In the genomic region with DNA sequence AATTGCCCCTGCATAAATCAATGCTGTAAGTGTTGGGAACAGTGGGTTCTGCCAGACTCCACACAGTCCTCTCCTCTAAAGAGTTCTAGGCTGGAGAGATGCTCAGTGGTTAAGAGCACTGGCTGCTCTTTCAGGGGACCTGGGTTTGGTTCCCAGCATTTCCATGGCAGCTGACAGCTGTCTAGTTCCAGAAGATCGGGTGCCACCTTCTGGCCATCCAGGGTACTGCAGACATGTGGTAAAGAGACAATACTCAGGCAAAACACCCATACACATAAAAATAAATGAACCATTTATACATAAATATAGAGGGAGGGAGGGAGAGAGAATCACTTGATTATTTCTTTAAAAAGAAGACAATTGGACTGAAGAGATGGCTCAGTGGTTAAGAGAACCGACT, we compare ENCODE assay signal across 8 mouse cellular contexts. TPM values are rescaled to one million over a fixed set of nuclear protein-coding genes. Genes with fewer than 3 reads are reported as not detected.
DNase-seq lines count a peak whose midpoint lies in the region; ATAC-seq and TF ChIP-seq lines count a peak whose summit lies in the region.
"Had no signal": no experiment of that assay in that cellular context is flagged by ENCODE, and none has a peak within 500 bp of the region (broad histone marks: within the 10 kb centered on the region; RNA-seq: fewer than 3 reads in every experiment).

No protein-coding gene starts in this region.

- peak; percentile 53 for TF ChIP-seq CTCF in hindbrain, postnatal 0 days (IDR thresholded peaks at IDR 0.05; ENCODE audit: low read depth)
- peak; percentile 86 for TF ChIP-seq CTCF in liver, embryonic 14.5 days (IDR thresholded peaks at IDR 0.05; ENCODE audit: low read depth)

- no peaks in the 10 kb centered on the region for H3K9me3 ChIP-seq in hindbrain, postnatal 0 days (ENCODE audit: low read length)
- H3K9me3 ChIP-seq in hindbrain, embryonic 13.5 days = no peaks in the 10 kb centered on the region
- H3K9me3 ChIP-seq in liver, embryonic 14.5 days (ENCODE audit: control insufficient read depth, low read length) = no peaks in the 10 kb centered on the region
- no peaks in the 10 kb centered on the region for H3K9me3 ChIP-seq in hindbrain, embryonic 16.5 days (ENCODE audit: control insufficient read depth, low read length)
- H3K9me3 ChIP-seq: embryonic facial prominence, embryonic 15.5 days had no signal

- H3K36me3 ChIP-seq in hindbrain, postnatal 0 days (ENCODE audit: insufficient read depth, low read length) = no peaks in the 10 kb centered on the region
- H3K36me3 ChIP-seq in hindbrain, embryonic 13.5 days = no peaks in the 10 kb centered on the region
- H3K36me3 ChIP-seq in liver, embryonic 14.5 days (replicated peaks; ENCODE audit: control insufficient read depth, insufficient read depth, low read depth) = no peaks in the 10 kb centered on the region
- no peaks in the 10 kb centered on the region for H3K36me3 ChIP-seq in hindbrain, embryonic 16.5 days (ENCODE audit: control insufficient read depth, insufficient read depth, low read length)
- H3K36me3 ChIP-seq: embryonic facial prominence, embryonic 15.5 days had no signal

- no peak for ATAC-seq in hindbrain, postnatal 0 days
- ATAC-seq in hindbrain, embryonic 13.5 days (ENCODE audit: low FRiP score) = no peak
- no peak for ATAC-seq in liver, embryonic 14.5 days (ENCODE audit: insufficient read depth)
- no peak for ATAC-seq in hindbrain, embryonic 16.5 days

- no peaks in the 10 kb centered on the region; the same call in 1 of the 2 replicates for H3K4me1 ChIP-seq in hindbrain, postnatal 0 days (ENCODE audit: insufficient read depth, low read length)
- H3K4me1 ChIP-seq in hindbrain, embryonic 13.5 days (replicated peaks) = peaks cover 10% of the 10 kb centered on the region
- peaks cover 9 to 12% of the 10 kb centered on the region in 2 experiments for H3K4me1 ChIP-seq in liver, embryonic 14.5 days (replicated peaks; ENCODE audit: control insufficient read depth in 2 of 2, insufficient read depth in 2 of 2, low read length in 1 of 2)
- H3K4me1 ChIP-seq in hindbrain, embryonic 16.5 days (ENCODE audit: control insufficient read depth, insufficient read depth, low read depth, low read length) = peaks cover 3% of the 10 kb centered on the region

- H3K27ac ChIP-seq in hindbrain, postnatal 0 days = no peak overlapping the region
- H3K27ac ChIP-seq in hindbrain, embryonic 13.5 days = no peak overlapping the region
- H3K27ac ChIP-seq in liver, embryonic 14.5 days = no peak overlapping the region
- no peak overlapping the region for H3K27ac ChIP-seq in hindbrain, embryonic 16.5 days (ENCODE audit: low read depth, low read length)
- H3K27ac ChIP-seq: embryonic facial prominence, embryonic 15.5 days had no signal

- WGBS in hindbrain, postnatal 0 days = 76% methylated on average over 2 of the region's 2 CpGs
- WGBS in hindbrain, embryonic 13.5 days = 84% methylated on average over 2 of the region's 2 CpGs
- 52% methylated on average over 2 of the region's 2 CpGs for WGBS in liver, embryonic 14.5 days (ENCODE audit: insufficient replicate concordance)
- WGBS in hindbrain, embryonic 16.5 days = 79% methylated on average over 2 of the region's 2 CpGs

- H3K4me3 ChIP-seq in hindbrain, postnatal 0 days (ENCODE audit: low read length) = no peak overlapping the region
- H3K4me3 ChIP-seq in hindbrain, embryonic 13.5 days = no peak overlapping the region
- H3K4me3 ChIP-seq in liver, embryonic 14.5 days (ENCODE audit: insufficient read depth in 1 of 2, low read depth in 2 of 2, low read length in 2 of 2) = no peak overlapping the region
- no peak overlapping the region for H3K4me3 ChIP-seq in hindbrain, embryonic 16.5 days (ENCODE audit: low read length)
- H3K4me3 ChIP-seq: embryonic facial prominence, embryonic 15.5 days had no signal

- no peak overlapping the region for H3K9ac ChIP-seq in hindbrain, postnatal 0 days (replicated peaks; ENCODE audit: low read length)
- no peak overlapping the region for H3K9ac ChIP-seq in hindbrain, embryonic 13.5 days
- no peak overlapping the region for H3K9ac ChIP-seq in liver, embryonic 14.5 days (replicated peaks)
- H3K9ac ChIP-seq in hindbrain, embryonic 16.5 days (ENCODE audit: low read depth, low read length) = no peak overlapping the region
- H3K9ac ChIP-seq: embryonic facial prominence, embryonic 15.5 days had no signal

- H3K27me3 ChIP-seq in hindbrain, postnatal 0 days (ENCODE audit: insufficient read depth, low read length) = peaks cover 7% of the 10 kb centered on the region; the same call in 1 of the 2 replicates
- peaks cover 19% of the 10 kb centered on the region for H3K27me3 ChIP-seq in hindbrain, embryonic 13.5 days
- peaks cover 12% of the 10 kb centered on the region for H3K27me3 ChIP-seq in liver, embryonic 14.5 days (ENCODE audit: control insufficient read depth, insufficient read depth, low read length)
- H3K27me3 ChIP-seq in hindbrain, embryonic 16.5 days (replicated peaks; ENCODE audit: control insufficient read depth, insufficient read depth, low read length) = 0 out of 2 replicates have a peak, but pooled peaks cover 3% of the 10 kb centered on the region

- DNase-seq in hindbrain, postnatal 0 days (ENCODE audit: low spot score) = no peak
- DNase-seq in CD8-positive naive resting alpha-beta T cell, adult 2 months (ENCODE audit: low read depth in 2 of 2, low spot score in 2 of 2) = peak; percentile 61 to 71
- DNase-seq in NIH3T3 (ENCODE audit: low read depth) = peak; percentile 51
- peak in 2 of 3 experiments; percentile 37 for DNase-seq in liver, embryonic 14.5 days (ENCODE audit: low read depth in 3 of 3, low spot score in 3 of 3)
- DNase-seq in testis, postnatal 10 days (ENCODE audit: low spot score) = peak; percentile 76

- no peak overlapping the region for H3K4me2 ChIP-seq in hindbrain, postnatal 0 days (ENCODE audit: low read depth, low read length)
- H3K4me2 ChIP-seq in hindbrain, embryonic 13.5 days = no peak overlapping the region
- H3K4me2 ChIP-seq in liver, embryonic 14.5 days (ENCODE audit: low read depth) = no peak overlapping the region
- no peak overlapping the region for H3K4me2 ChIP-seq in hindbrain, embryonic 16.5 days (ENCODE audit: low read length)
- H3K4me2 ChIP-seq: embryonic facial prominence, embryonic 15.5 days had no signal

- no peak for TF ChIP-seq EP300 in liver, embryonic 14.5 days (IDR thresholded peaks at IDR 0.05; ENCODE audit: low read depth)

RNA-seq across cellular contexts. Expression of gene Kcng3, which starts 5.7 kb away (rescaled TPM):
- 2.2 and 3.2 TPM in 2 replicates for total RNA-seq in hindbrain, postnatal 0 days (2014; rRNA removed)
- polyA plus RNA-seq in hindbrain, postnatal 0 days (2015; fragmentation: Nextera tagmentation; extraction: Ambion mirVana) = 0.06 and 0.11 TPM in 2 replicates
- 0.08 TPM in 1 of 2 replicates, not detected in the other for polyA plus RNA-seq in hindbrain, embryonic 13.5 days (2015; fragmentation: Nextera tagmentation; extraction: Ambion mirVana)
- 0.07 and 0.09 TPM in 2 replicates for polyA plus RNA-seq in liver, embryonic 14.5 days (2012; rRNA removed)
- not detected in 2 replicates for polyA plus RNA-seq in liver, embryonic 14.5 days (2014; fragmentation: Nextera tagmentation; extraction: Ambion mirVana)
- not detected in 2 replicates for polyA plus RNA-seq in hindbrain, embryonic 16.5 days (2015; fragmentation: Nextera tagmentation; extraction: Ambion mirVana)
- polyA plus RNA-seq: embryonic facial prominence, embryonic 15.5 days had no signal
